Mouse (Mus musculus): ENCODE results near the gene Mageb18.

DNA sequence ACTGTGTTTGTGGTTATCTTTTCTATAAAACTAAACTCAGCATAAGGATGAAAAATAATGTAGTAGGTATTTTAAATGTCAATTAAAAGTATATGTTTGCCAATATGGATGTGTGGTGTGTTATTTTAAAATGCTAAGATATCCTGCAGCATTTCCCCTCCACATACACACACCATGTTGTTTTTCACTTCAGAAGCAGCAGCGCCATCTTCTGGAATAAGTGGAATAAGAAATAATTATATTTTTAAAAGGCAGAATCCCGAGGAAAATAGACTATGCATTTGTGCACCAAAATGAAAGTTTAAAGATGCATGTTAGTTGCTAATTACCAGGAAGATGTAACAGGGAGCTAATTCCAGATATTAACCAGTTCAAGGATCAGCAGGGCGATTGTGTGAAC, 138.9 kb downstream of the Mageb18 start:
- no peak for TF ChIP-seq USF1 (IDR thresholded peaks at IDR 0.05; ENCODE audit: low read depth)
- TF ChIP-seq MYOG (IDR thresholded peaks at IDR 0.05; ENCODE audit: control insufficient read depth, extremely low read depth, insufficient read length): no peak

All from C2C12 (cell line).